ENCODE assay signal across 8 mouse cellular contexts in genomic region chr2:164823181-164823585, GRCm38 (mm10). TPM values are rescaled to one million over a fixed set of nuclear protein-coding genes. Genes with fewer than 3 reads are reported as not detected.
DNase-seq lines count a peak whose midpoint lies in the region; ATAC-seq and TF ChIP-seq lines count a peak whose summit lies in the region.

No protein-coding gene starts in this region.

- H3K27me3 ChIP-seq in kidney, embryonic 15.5 days = no peaks in the 10 kb centered on the region
- no peaks in the 10 kb centered on the region for H3K27me3 ChIP-seq in forebrain, embryonic 11.5 days (ENCODE audit: control insufficient read depth, insufficient read depth, low read length)
- no peaks in the 10 kb centered on the region for H3K27me3 ChIP-seq in limb, embryonic 13.5 days
- H3K27me3 ChIP-seq in midbrain, postnatal 0 days (ENCODE audit: insufficient read depth, low read length) = no peaks in the 10 kb centered on the region

- H3K27ac ChIP-seq in kidney, embryonic 15.5 days = peak overlapping the region; percentile 86
- peak overlapping the region; percentile 77; the same call in 1 of the 2 replicates for H3K27ac ChIP-seq in forebrain, embryonic 11.5 days (ENCODE audit: low read depth, low read length)
- peak overlapping the region; percentile 67; the same call in 1 of the 2 replicates for H3K27ac ChIP-seq in limb, embryonic 13.5 days
- peak overlapping the region; percentile 93 for H3K27ac ChIP-seq in midbrain, postnatal 0 days (ENCODE audit: low read depth, low read length)

- TF ChIP-seq CTCF in midbrain, postnatal 0 days (IDR thresholded peaks at IDR 0.05) = peak; percentile 45

- peak overlapping the region; percentile 57 for H3K4me2 ChIP-seq in kidney, embryonic 15.5 days
- H3K4me2 ChIP-seq in forebrain, embryonic 11.5 days (ENCODE audit: low read depth, low read length, severe bottlenecking) = peak overlapping the region; percentile 54
- H3K4me2 ChIP-seq in limb, embryonic 13.5 days (replicated peaks) = peak overlapping the region; percentile 74
- peak overlapping the region; percentile 58 for H3K4me2 ChIP-seq in midbrain, postnatal 0 days (ENCODE audit: low read depth, low read length, poor library complexity, severe bottlenecking)

- H3K4me1 ChIP-seq in kidney, embryonic 15.5 days = peaks cover 17% of the 10 kb centered on the region
- peaks cover 6% of the 10 kb centered on the region; the same call in 1 of the 2 replicates for H3K4me1 ChIP-seq in forebrain, embryonic 11.5 days (replicated peaks; ENCODE audit: control insufficient read depth, insufficient read depth, low read length)
- peaks cover 10% of the 10 kb centered on the region for H3K4me1 ChIP-seq in limb, embryonic 13.5 days
- peaks cover 5% of the 10 kb centered on the region; the same call in 1 of the 2 replicates for H3K4me1 ChIP-seq in midbrain, postnatal 0 days (ENCODE audit: insufficient read depth, low read length)

- 3% methylated on average over 10 of the region's 10 CpGs for WGBS in kidney, embryonic 15.5 days
- WGBS in forebrain, embryonic 11.5 days = 4% methylated on average over 10 of the region's 10 CpGs
- 3% methylated on average over 10 of the region's 10 CpGs for WGBS in limb, embryonic 13.5 days
- 2% methylated on average over 10 of the region's 10 CpGs for WGBS in midbrain, postnatal 0 days

- peak; percentile 72 for ATAC-seq in kidney, embryonic 15.5 days (replicated peaks; ENCODE audit: low FRiP score)
- peak; percentile 65 for ATAC-seq in forebrain, embryonic 11.5 days (replicated peaks; ENCODE audit: low FRiP score)
- peak; percentile 21; the same call in 1 of the 2 replicates for ATAC-seq in limb, embryonic 13.5 days (ENCODE audit: low FRiP score, low read depth)
- ATAC-seq in midbrain, postnatal 0 days (ENCODE audit: low FRiP score) = peak; percentile 52

- peak overlapping the region; percentile 61 for H3K9ac ChIP-seq in kidney, embryonic 15.5 days
- H3K9ac ChIP-seq in forebrain, embryonic 11.5 days (ENCODE audit: low read length) = peak overlapping the region; percentile 64
- peak overlapping the region; percentile 76 for H3K9ac ChIP-seq in limb, embryonic 13.5 days
- H3K9ac ChIP-seq in midbrain, postnatal 0 days (replicated peaks; ENCODE audit: low read length, poor library complexity, severe bottlenecking) = peak overlapping the region; percentile 74

- peak overlapping the region; percentile 87 for H3K4me3 ChIP-seq in kidney, embryonic 15.5 days (replicated peaks)
- H3K4me3 ChIP-seq in forebrain, embryonic 11.5 days (ENCODE audit: low read depth, low read length) = peak overlapping the region; percentile 57
- H3K4me3 ChIP-seq in limb, embryonic 13.5 days = peak overlapping the region; percentile 71
- H3K4me3 ChIP-seq in midbrain, postnatal 0 days (ENCODE audit: low read depth, low read length) = peak overlapping the region; percentile 63

- H3K36me3 ChIP-seq in kidney, embryonic 15.5 days = peaks cover 53% of the 10 kb centered on the region
- peaks cover 3% of the 10 kb centered on the region; the same call in 1 of the 2 replicates for H3K36me3 ChIP-seq in forebrain, embryonic 11.5 days (ENCODE audit: control insufficient read depth, insufficient read depth, low read length)
- H3K36me3 ChIP-seq in limb, embryonic 13.5 days = peaks cover 53% of the 10 kb centered on the region
- H3K36me3 ChIP-seq in midbrain, postnatal 0 days (ENCODE audit: insufficient read depth, low read length) = peaks cover 36% of the 10 kb centered on the region

- no peaks in the 10 kb centered on the region for H3K9me3 ChIP-seq in kidney, embryonic 15.5 days (replicated peaks)
- H3K9me3 ChIP-seq in forebrain, embryonic 11.5 days (ENCODE audit: control insufficient read depth, low read length) = no peaks in the 10 kb centered on the region
- H3K9me3 ChIP-seq in limb, embryonic 13.5 days = no peaks in the 10 kb centered on the region
- H3K9me3 ChIP-seq in midbrain, postnatal 0 days (ENCODE audit: low read length) = no peaks in the 10 kb centered on the region

- no peak for DNase-seq in kidney, adult 9 months
- peak; percentile 72 for DNase-seq in MN1 (ENCODE audit: low spot score)
- no peak for DNase-seq in forebrain, embryonic 11.5 days (ENCODE audit: low spot score)
- DNase-seq in midbrain, postnatal 0 days (ENCODE audit: low spot score) = peak; percentile 67
- DNase-seq in left cerebral cortex, adult 8-10 months (ENCODE audit: low spot score in 2 of 2) = no peak
- no peak for DNase-seq in cerebellum, adult 9-10 months

RNA-seq across cellular contexts. Expression of gene Zswim1, which starts 0.7 kb away (rescaled TPM):
- 18.4 and 19.8 TPM in 2 replicates for polyA plus RNA-seq in kidney, embryonic 15.5 days (2015; fragmentation: Nextera tagmentation; extraction: Ambion mirVana)
- polyA plus RNA-seq in forebrain, embryonic 11.5 days (2014; fragmentation: Nextera tagmentation; extraction: Ambion mirVana) = 26.4 and 29.9 TPM in 2 replicates
- 17.8 and 18.2 TPM in 2 replicates for polyA plus RNA-seq in limb, embryonic 13.5 days (2015; fragmentation: Nextera tagmentation; extraction: Ambion mirVana)
- total RNA-seq in midbrain, postnatal 0 days (2014; rRNA removed) = 24.8 and 25.1 TPM in 2 replicates
- 35.3 and 36.0 TPM in 2 replicates for polyA plus RNA-seq in midbrain, postnatal 0 days (2015; fragmentation: Nextera tagmentation; extraction: Ambion mirVana)
- 10 to 100 TPM; 20.3 to 25.7 (median 23.9) TPM for total RNA-seq in left cerebral cortex, adult 8-10 months (2022)

RNA-seq across cellular contexts. Expression of gene Spata25, which starts 5.2 kb away (rescaled TPM):
- 0.21 TPM in 1 of 2 replicates, not detected in the other for polyA plus RNA-seq in kidney, embryonic 15.5 days (2015; fragmentation: Nextera tagmentation; extraction: Ambion mirVana)
- not detected in 2 replicates for polyA plus RNA-seq in forebrain, embryonic 11.5 days (2014; fragmentation: Nextera tagmentation; extraction: Ambion mirVana)
- not detected in 2 replicates for polyA plus RNA-seq in limb, embryonic 13.5 days (2015; fragmentation: Nextera tagmentation; extraction: Ambion mirVana)
- 1.1 TPM in 1 of 2 replicates, not detected in the other for total RNA-seq in midbrain, postnatal 0 days (2014; rRNA removed)
- not detected in 2 replicates for polyA plus RNA-seq in midbrain, postnatal 0 days (2015; fragmentation: Nextera tagmentation; extraction: Ambion mirVana)
- total RNA-seq in left cerebral cortex, adult 8-10 months (2022) = 1 to 10 TPM in 2 of 4 experiments, not detected in 2; 1.0 to 1.4 TPM

RNA-seq across cellular contexts. Expression of gene Ctsa, which starts 9.5 kb away (rescaled TPM):
- 160 and 170 TPM in 2 replicates for polyA plus RNA-seq in kidney, embryonic 15.5 days (2015; fragmentation: Nextera tagmentation; extraction: Ambion mirVana)
- 82.4 and 83.3 TPM in 2 replicates for polyA plus RNA-seq in forebrain, embryonic 11.5 days (2014; fragmentation: Nextera tagmentation; extraction: Ambion mirVana)
- polyA plus RNA-seq in limb, embryonic 13.5 days (2015; fragmentation: Nextera tagmentation; extraction: Ambion mirVana) = 131 and 135 TPM in 2 replicates
- 110 and 112 TPM in 2 replicates for total RNA-seq in midbrain, postnatal 0 days (2014; rRNA removed)
- polyA plus RNA-seq in midbrain, postnatal 0 days (2015; fragmentation: Nextera tagmentation; extraction: Ambion mirVana) = 101 and 102 TPM in 2 replicates
- 100 to 1,000 TPM; 112 to 182 (median 135) TPM for total RNA-seq in left cerebral cortex, adult 8-10 months (2022)

RNA-seq across cellular contexts. Expression of gene Neurl2, which starts 10.1 kb away (rescaled TPM):
- polyA plus RNA-seq in kidney, embryonic 15.5 days (2015; fragmentation: Nextera tagmentation; extraction: Ambion mirVana) = 7.0 and 8.9 TPM in 2 replicates
- polyA plus RNA-seq in forebrain, embryonic 11.5 days (2014; fragmentation: Nextera tagmentation; extraction: Ambion mirVana) = 3.2 and 4.5 TPM in 2 replicates
- polyA plus RNA-seq in limb, embryonic 13.5 days (2015; fragmentation: Nextera tagmentation; extraction: Ambion mirVana) = 6.7 and 7.1 TPM in 2 replicates
- total RNA-seq in midbrain, postnatal 0 days (2014; rRNA removed) = 10.4 and 11.2 TPM in 2 replicates
- 7.6 and 7.8 TPM in 2 replicates for polyA plus RNA-seq in midbrain, postnatal 0 days (2015; fragmentation: Nextera tagmentation; extraction: Ambion mirVana)
- total RNA-seq in left cerebral cortex, adult 8-10 months (2022) = 1 to 10 TPM; 4.5 to 7.1 (median 5.5) TPM

RNA-seq across cellular contexts. Expression of gene Zswim3, which starts 18.3 kb away (rescaled TPM):
- polyA plus RNA-seq in kidney, embryonic 15.5 days (2015; fragmentation: Nextera tagmentation; extraction: Ambion mirVana) = 9.0 and 9.2 TPM in 2 replicates
- 10.1 and 10.2 TPM in 2 replicates for polyA plus RNA-seq in forebrain, embryonic 11.5 days (2014; fragmentation: Nextera tagmentation; extraction: Ambion mirVana)
- 6.8 and 7.2 TPM in 2 replicates for polyA plus RNA-seq in limb, embryonic 13.5 days (2015; fragmentation: Nextera tagmentation; extraction: Ambion mirVana)
- 6.4 and 7.7 TPM in 2 replicates for total RNA-seq in midbrain, postnatal 0 days (2014; rRNA removed)
- 5.5 and 7.4 TPM in 2 replicates for polyA plus RNA-seq in midbrain, postnatal 0 days (2015; fragmentation: Nextera tagmentation; extraction: Ambion mirVana)
- total RNA-seq in left cerebral cortex, adult 8-10 months (2022) = 1 to 10 TPM; 7.1 to 10.0 (median 8.7) TPM

Comparison
In these comparisons a context has a peak if more than half of its experiments do, and no peak if none do; other contexts are left out.
1. ATAC-seq: peak in every context shown above with its lines; median percentile 72 in kidney, embryonic 15.5 days; 65 in forebrain, embryonic 11.5 days; 52 in midbrain, postnatal 0 days; 21 in limb, embryonic 13.5 days.
2. DNase-seq: peak in MN1 (single experiment) and midbrain, postnatal 0 days (single experiment); none in kidney, adult 9 months (single experiment), forebrain, embryonic 11.5 days (single experiment), left cerebral cortex, adult 8-10 months (0 of 2) and cerebellum, adult 9-10 months (single experiment).
3. Peak in every context shown above with its lines, with median percentiles within 50 percentile points of each other: H3K27ac ChIP-seq, H3K4me2 ChIP-seq, H3K4me3 ChIP-seq and H3K9ac ChIP-seq.